Mouse (Mus musculus) liver, adult 2 months (tissue): ENCODE measurements around the gene Phgdh. TPM values are rescaled to one million over a fixed set of nuclear protein-coding genes. Genes with fewer than 3 reads are reported as not detected.
"Not testable (repeated sequence)": the region's sequence is repeated elsewhere in the genome, so short reads cannot be mapped to it uniquely, and the experiment has no call there.

Experiments used
- DNase-seq: peaks from one replicate; pipeline ENCODE4 v3.0.0-alpha.2; 2011; ENCODE audit warnings: low read depth, low spot score; ENCODE audit errors: extremely low read depth
- H3K27ac ChIP-seq: fragments of 200-500 bp; replicated peaks from 2 replicates; pipeline ENCODE4 v1.5.1; 2012; ENCODE audit warnings: low read depth, mild to moderate bottlenecking, control low read depth, inconsistent platforms, low read length; ENCODE audit not compliant: insufficient read depth
- H3K27me3 ChIP-seq: fragments of 200-500 bp; 2 replicates; pipeline ENCODE4 v1.6.1; 2012; ENCODE audit warnings: mild to moderate bottlenecking, moderate library complexity, low read length, inconsistent platforms; ENCODE audit not compliant: control insufficient read depth, insufficient read depth
- H3K36me3 ChIP-seq: fragments of 200-500 bp; 2 replicates; pipeline ENCODE4 v1.6.1; 2012; ENCODE audit warnings: low read length, inconsistent platforms; ENCODE audit not compliant: control insufficient read depth, insufficient read depth
- H3K4me1 ChIP-seq: fragments of 200-500 bp; 2 replicates; pipeline ENCODE4 v1.6.1; 2011; ENCODE audit warnings: low read length; ENCODE audit not compliant: control insufficient read depth, insufficient read depth
- H3K4me3 ChIP-seq: fragments of 200-500 bp; 2 replicates; pipeline ENCODE4 v1.5.1; 2011; ENCODE audit warnings: low read depth, mild to moderate bottlenecking, control low read depth, low read length, moderate library complexity; ENCODE audit not compliant: insufficient read depth
- H3K79me2 ChIP-seq: fragments of 200-500 bp; 2 replicates; pipeline ENCODE4 v1.6.1; 2012; ENCODE audit warnings: inconsistent platforms, mild to moderate bottlenecking, low read length, moderate library complexity; ENCODE audit not compliant: control insufficient read depth, insufficient read depth
- H3K9ac ChIP-seq: fragments of 200-500 bp; 2 replicates; pipeline ENCODE4 v1.6.1; 2012; ENCODE audit warnings: low read depth, mild to moderate bottlenecking, control low read depth, inconsistent platforms, low read length
- CTCF ChIP-seq: fragments of 200-500 bp; IDR thresholded peaks from 2 replicates; pipeline ENCODE4 v1.5.1; 2011; ENCODE audit warnings: low read depth, low read length, control low read depth
- POLR2A ChIP-seq: fragments of 200-500 bp; IDR thresholded peaks from 2 replicates; pipeline ENCODE4 v1.6.1; 2011; ENCODE audit warnings: low read length, control low read depth; ENCODE audit not compliant: insufficient read depth; ENCODE audit errors: extremely low read depth
- WGBS: fragments of 180-500 bp; shearing (Covaris S2); methylation state at CpG from one replicate; pipeline ENCODE4 v1.1.7; 2018; 5-methylcytosine and 5-hydroxymethylcytosine counted together
- polyA plus RNA-seq: library from polyadenylated mRNA; depleted of rRNA; stranded (reverse); fragments of >200 nt; gene quantifications from 2 replicates; pipeline ENCODE4 v1.2.3, GENCODE M21; 2012; rRNA removed
- total RNA-seq: library from RNA; depleted of rRNA; stranded (reverse); fragments of >200 nt; gene quantifications from 2 replicates; pipeline ENCODE4 v1.2.3, GENCODE M21; 2014; rRNA removed

Phgdh gene
- total RNA-seq (0.92 and 3.2 TPM in 2 replicates), polyA plus RNA-seq (0.39 and 0.48 TPM in 2 replicates)

- not testable (repeated sequence) for H3K27ac ChIP-seq, DNase-seq, H3K36me3 ChIP-seq, H3K4me1 ChIP-seq, H3K27me3 ChIP-seq, H3K79me2 ChIP-seq
- 5% methylated on average over 9 of the region's 10 CpGs for WGBS
- Histone ChIP-seq H3K4me3 (peak within 1 kb of the TSS; percentile 39), H3K9ac (peak within 1 kb of the TSS; percentile 44; the same call in 1 of the 2 replicates)
Observed at GRCm38 (mm10) chr3:98339706-98340109, at the start of gene Phgdh. TSS of gene Phgdh (minus strand) at chr3:98339990.

GRCm38 (mm10) chr3:98389305-98389704, 49.5 kb upstream of the Phgdh start:
- TF ChIP-seq POLR2A: no peak
- Histone ChIP-seq H3K36me3 (no peaks in the 10 kb centered on the region), H3K27me3 (no peaks in the 10 kb centered on the region), H3K9ac (no peak overlapping the region), H3K4me1 (peaks cover 4% of the 10 kb centered on the region; the same call in 1 of the 2 replicates), H3K4me3 (no peak overlapping the region), H3K79me2 (peaks cover 14% of the 10 kb centered on the region), H3K27ac (no peak overlapping the region)
- no peak for DNase-seq
- WGBS: 87% methylated on average over 3 of the region's 3 CpGs

GRCm38 (mm10) chr3:98387756-98388155, 48.0 kb upstream of the Phgdh start:
- peaks cover 14% of the 10 kb centered on the region for H3K79me2 ChIP-seq
- H3K4me3 ChIP-seq: no peak overlapping the region
- H3K27me3 ChIP-seq: no peaks in the 10 kb centered on the region
- WGBS: 91% methylated on average over 7 of the region's 7 CpGs
- no peak overlapping the region for H3K27ac ChIP-seq
- no peak for DNase-seq
- H3K4me1 ChIP-seq: peaks cover 9% of the 10 kb centered on the region
- TF ChIP-seq POLR2A: no peak
- TF ChIP-seq CTCF: no peak
- H3K36me3 ChIP-seq: no peaks in the 10 kb centered on the region
- H3K9ac ChIP-seq: no peak overlapping the region

- Histone ChIP-seq H3K79me2 (peaks cover 14% of the 10 kb centered on the region), H3K4me3 (no peak overlapping the region), H3K4me1 (peaks cover 11% of the 10 kb centered on the region), H3K27ac (no peak overlapping the region), H3K27me3 (no peaks in the 10 kb centered on the region), H3K9ac (no peak overlapping the region), H3K36me3 (no peaks in the 10 kb centered on the region)
- no peak for DNase-seq
- TF ChIP-seq CTCF (no peak), POLR2A (no peak)
- whole genome bisulfite sequencing: 74% methylated on average over 4 of the region's 4 CpGs
Observed at GRCm38 (mm10) chr3:98387086-98387485, 47.3 kb upstream of the Phgdh start.

GRCm38 (mm10) chr3:98383024-98383790, 43.4 kb upstream of the Phgdh start:
- H3K27me3 ChIP-seq: no peaks in the 10 kb centered on the region
- DNase-seq: no peak
- WGBS: 15% methylated on average over 21 of the region's 21 CpGs
- H3K36me3 ChIP-seq: no peaks in the 10 kb centered on the region
- peak overlapping the region; percentile 75 for H3K9ac ChIP-seq
- no peak for TF ChIP-seq CTCF
- no peak for TF ChIP-seq POLR2A
- H3K79me2 ChIP-seq: peaks cover 11% of the 10 kb centered on the region
- peaks cover 13% of the 10 kb centered on the region for H3K4me1 ChIP-seq
- H3K4me3 ChIP-seq: peak overlapping the region; percentile 88
- H3K27ac ChIP-seq: no peak overlapping the region

- Histone ChIP-seq H3K79me2 (peaks cover 3% of the 10 kb centered on the region; the same call in 1 of the 2 replicates), H3K27ac (0 out of 2 replicates have a peak within 1 kb of the TSS, but pooled peaks have one; percentile 35), H3K9ac (peak within 1 kb of the TSS; percentile 87), H3K36me3 (no peaks in the 10 kb centered on the region), H3K27me3 (no peaks in the 10 kb centered on the region), H3K4me1 (peaks cover 13% of the 10 kb centered on the region), H3K4me3 (peak within 1 kb of the TSS; percentile 88)
- peak; percentile 77 for DNase-seq
- 0 out of 2 replicates have a peak, but pooled peaks have one; percentile 50 for TF ChIP-seq POLR2A
- no peak for TF ChIP-seq CTCF
- WGBS: under 1% methylated on average over 42 of the region's 42 CpGs
Observed at GRCm38 (mm10) chr3:98382246-98382939, 42.6 kb upstream of the Phgdh start, which contains the start of gene Zfp697. TSS of gene Zfp697 (plus strand) at chr3:98382461.
